Mouse (Mus musculus) cerebellum, adult 2 months (tissue): ENCODE measurements around the gene Cbwd1. TPM values are rescaled to one million over a fixed set of nuclear protein-coding genes. Genes with fewer than 3 reads are reported as not detected.

ENCODE experiments used
- DNase-seq, 2 experiments: peaks; one replicate each; pipeline ENCODE4 v3.0.0; 2021
- H3K27ac ChIP-seq: fragments of 200-500 bp; 2 replicates; pipeline ENCODE4 v1.5.1; 2012; ENCODE audit warnings: low read length, control low read depth, inconsistent platforms; ENCODE audit not compliant: insufficient read depth
- H3K27me3 ChIP-seq: fragments of 200-500 bp; 2 replicates; pipeline ENCODE4 v1.6.1; 2012; ENCODE audit warnings: inconsistent platforms, mild to moderate bottlenecking, low read length, moderate library complexity; ENCODE audit not compliant: control insufficient read depth, insufficient read depth
- H3K4me1 ChIP-seq: fragments of 200-500 bp; 2 replicates; pipeline ENCODE4 v1.6.1; 2011; ENCODE audit warnings: low read length; ENCODE audit not compliant: control insufficient read depth, insufficient read depth
- H3K4me3 ChIP-seq: fragments of 200-500 bp; replicated peaks from 2 replicates; pipeline ENCODE3; 2011; ENCODE audit warnings: mild to moderate bottlenecking, low read depth, low read length, control low read depth; ENCODE audit not compliant: insufficient read depth
- CTCF ChIP-seq: fragments of 200-500 bp; IDR thresholded peaks from 2 replicates; pipeline ENCODE4 v1.5.1; 2011; ENCODE audit warnings: low read depth, mild to moderate bottlenecking, control low read depth, low read length, moderate library complexity, borderline replicate concordance; ENCODE audit not compliant: insufficient read depth
- POLR2A ChIP-seq: fragments of 200-500 bp; IDR thresholded peaks from 2 replicates; pipeline ENCODE4 v1.6.1; 2011; ENCODE audit warnings: low read length, control low read depth, borderline replicate concordance; ENCODE audit not compliant: insufficient read depth
- WGBS: fragments of 180-500 bp; shearing (Covaris S2); methylation state at CpG from one replicate; pipeline ENCODE4 v1.1.7; 2018; 5-methylcytosine and 5-hydroxymethylcytosine counted together
- polyA plus RNA-seq: library from polyadenylated mRNA; depleted of rRNA; stranded (reverse); fragments of >200 nt; gene quantifications from 2 replicates; pipeline ENCODE4 v1.2.3, GENCODE M21; 2012

The Cbwd1 gene
- polyA plus RNA-seq, 1 experiment = 12.8 TPM

DNA sequence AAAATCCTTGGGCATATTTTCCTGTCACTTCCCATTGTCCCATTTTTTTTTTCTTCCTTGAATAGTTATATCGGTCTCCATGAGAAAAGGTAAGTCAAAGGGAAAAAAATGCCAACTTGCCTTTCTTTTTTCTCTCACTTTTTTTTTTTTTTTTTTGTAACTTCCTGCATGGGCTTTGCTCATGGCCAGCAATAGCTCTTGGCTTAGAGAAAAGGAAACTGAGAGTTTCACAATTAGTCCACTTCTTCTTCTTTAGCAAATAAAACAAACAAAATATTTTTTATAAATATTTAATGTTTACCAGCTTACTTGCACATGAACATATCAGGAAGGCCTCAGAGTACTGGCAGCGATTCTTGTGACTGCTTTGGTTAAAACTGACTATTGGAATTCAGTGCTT lies 4.8 kb upstream of the Cbwd1 start:
- WGBS = 75% methylated on average over 2 of the region's 2 CpGs
- Histone ChIP-seq H3K27me3 (no peaks in the 10 kb centered on the region), H3K4me3 (no peak overlapping the region), H3K27ac (no peak overlapping the region), H3K4me1 (no peaks in the 10 kb centered on the region)
- no peak for DNase-seq
- TF ChIP-seq POLR2A = no peak
- TF ChIP-seq CTCF = no peak

- Histone ChIP-seq H3K27me3 (no peaks in the 10 kb centered on the region), H3K4me1 (no peaks in the 10 kb centered on the region), H3K27ac (no peak overlapping the region), H3K4me3 (no peak overlapping the region)
- peak in 1 of 2 experiments; percentile 39 for DNase-seq
- 35% methylated on average over 3 of the region's 3 CpGs for WGBS
- TF ChIP-seq CTCF (no peak), POLR2A (no peak)
These were observed 2.9 kb downstream of the Cbwd1 start for GRCm38 (mm10) chr19:24958531-24958930.

DNA sequence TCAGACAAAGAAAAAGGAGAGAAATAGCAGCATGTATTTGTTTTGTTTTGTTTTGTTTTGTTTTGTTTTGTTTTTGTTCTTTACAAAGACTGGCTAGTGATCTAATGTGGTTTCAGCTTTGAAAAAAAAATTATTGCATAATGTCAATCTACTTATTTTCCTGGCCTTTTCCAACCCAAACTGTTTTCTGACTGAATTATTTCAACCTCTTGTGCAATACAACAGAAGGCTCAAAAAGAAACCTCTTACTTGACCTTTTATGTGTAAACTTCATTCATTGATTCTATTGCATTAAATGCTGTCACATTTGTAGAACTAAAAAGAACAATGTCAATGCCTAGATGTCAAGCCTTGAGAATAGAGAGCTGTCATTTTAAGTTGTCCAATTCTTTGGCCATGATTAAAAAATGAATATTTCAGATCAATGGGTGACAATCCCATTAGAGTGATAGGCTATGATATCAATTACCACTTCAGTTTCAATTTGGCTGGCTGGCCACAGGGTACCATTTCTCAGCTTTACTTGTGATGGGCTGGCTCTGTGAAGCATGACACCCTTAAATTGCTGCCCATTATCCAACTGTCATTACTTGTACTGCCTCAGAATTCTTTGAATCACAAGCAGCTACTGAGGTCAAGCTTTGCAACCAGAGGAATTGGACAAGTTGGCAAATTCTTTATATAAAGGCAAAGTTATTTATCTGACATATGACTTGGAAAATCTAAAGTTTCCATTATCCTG lies 15.7 kb downstream of the Cbwd1 start:
- H3K27me3 ChIP-seq = no peaks in the 10 kb centered on the region
- TF ChIP-seq CTCF = no peak
- TF ChIP-seq POLR2A = no peak
- H3K4me1 ChIP-seq = no peaks in the 10 kb centered on the region
- DNase-seq = no peak
- no peak overlapping the region for H3K4me3 ChIP-seq
- no peak overlapping the region for H3K27ac ChIP-seq

DNA sequence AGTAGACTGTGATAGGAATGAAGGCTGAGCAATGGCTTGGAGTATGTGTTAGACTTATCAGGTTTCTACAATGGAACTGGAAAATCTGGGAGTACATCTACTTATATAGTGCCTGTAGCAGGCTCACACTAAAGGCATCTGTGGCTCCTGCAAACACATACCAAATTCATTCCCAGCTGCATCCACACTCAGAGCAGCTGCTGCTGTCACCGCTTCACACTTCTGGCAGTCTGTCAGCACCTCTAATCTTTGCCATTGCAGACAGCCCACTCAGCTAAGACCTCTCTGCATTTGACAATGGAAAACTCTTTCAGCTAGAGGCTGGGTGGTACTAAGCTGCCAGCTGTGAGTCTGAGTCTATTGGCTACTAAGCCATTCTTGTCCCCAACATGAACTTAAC lies 24.3 kb downstream of the Cbwd1 start:
- no peaks in the 10 kb centered on the region for H3K4me1 ChIP-seq
- no peak overlapping the region for H3K27ac ChIP-seq
- WGBS = 49% methylated on average over 1 of the region's 1 CpGs
- DNase-seq = no peak
- no peaks in the 10 kb centered on the region for H3K27me3 ChIP-seq
- no peak overlapping the region for H3K4me3 ChIP-seq
- TF ChIP-seq CTCF = no peak
- no peak for TF ChIP-seq POLR2A

DNA sequence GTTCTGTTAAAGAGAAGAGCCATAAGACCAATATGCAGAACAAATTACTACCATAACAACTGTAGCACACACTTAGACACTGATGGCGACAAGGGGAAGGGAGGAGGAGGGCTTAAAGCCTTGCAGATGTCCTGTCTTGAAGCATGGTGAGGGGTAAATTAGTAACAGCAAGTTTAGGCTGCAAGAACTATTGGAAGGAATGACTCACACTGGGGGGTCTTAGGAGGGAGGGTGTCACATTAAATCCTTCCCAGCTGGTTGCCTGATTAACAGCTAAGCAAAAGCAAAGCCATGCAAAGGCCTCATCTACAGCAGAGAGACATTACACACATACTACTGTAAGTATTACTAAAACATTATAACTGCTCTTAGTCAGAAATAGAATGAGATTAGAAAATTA lies 32.4 kb downstream of the Cbwd1 start:
- WGBS = 50% methylated on average over 1 of the region's 1 CpGs
- Histone ChIP-seq H3K4me3 (no peak overlapping the region), H3K27ac (no peak overlapping the region), H3K27me3 (no peaks in the 10 kb centered on the region), H3K4me1 (no peaks in the 10 kb centered on the region)
- no peak for TF ChIP-seq CTCF
- no peak for TF ChIP-seq POLR2A
- no peak for DNase-seq

DNA sequence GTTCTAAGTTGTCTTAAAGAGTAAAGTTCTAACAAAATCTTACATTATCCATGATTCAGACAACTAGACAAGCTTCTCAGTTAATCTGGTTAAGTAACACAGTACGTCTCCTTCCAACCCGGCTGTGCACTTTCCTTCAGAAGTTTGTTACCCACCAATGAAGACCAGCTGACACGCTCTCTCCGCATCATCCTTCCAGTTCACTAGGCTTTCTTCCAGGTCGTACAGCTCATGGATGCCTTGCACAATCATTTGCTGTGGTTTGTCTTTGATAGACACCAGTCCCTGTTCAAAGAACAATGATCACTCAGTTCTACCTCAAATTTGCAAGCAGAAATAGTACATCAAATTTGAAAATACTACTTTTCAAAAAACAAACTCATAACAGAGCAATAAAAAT lies 40.5 kb downstream of the Cbwd1 start:
- Histone ChIP-seq H3K27ac (no peak overlapping the region), H3K4me1 (no peaks in the 10 kb centered on the region), H3K27me3 (no peaks in the 10 kb centered on the region), H3K4me3 (no peak overlapping the region)
- no peak for TF ChIP-seq CTCF
- no peak for TF ChIP-seq POLR2A
- no peak for DNase-seq
- WGBS = 73% methylated on average over 5 of the region's 5 CpGs

- Histone ChIP-seq H3K27me3 (no peaks in the 10 kb centered on the region), H3K27ac (no peak overlapping the region), H3K4me3 (no peak overlapping the region), H3K4me1 (no peaks in the 10 kb centered on the region)
- 90% methylated on average over 3 of the region's 3 CpGs for WGBS
- no peak for DNase-seq
- TF ChIP-seq CTCF = no peak
- no peak for TF ChIP-seq POLR2A
These were observed 52.8 kb downstream of the Cbwd1 start for GRCm38 (mm10) chr19:24908385-24909155.

DNA sequence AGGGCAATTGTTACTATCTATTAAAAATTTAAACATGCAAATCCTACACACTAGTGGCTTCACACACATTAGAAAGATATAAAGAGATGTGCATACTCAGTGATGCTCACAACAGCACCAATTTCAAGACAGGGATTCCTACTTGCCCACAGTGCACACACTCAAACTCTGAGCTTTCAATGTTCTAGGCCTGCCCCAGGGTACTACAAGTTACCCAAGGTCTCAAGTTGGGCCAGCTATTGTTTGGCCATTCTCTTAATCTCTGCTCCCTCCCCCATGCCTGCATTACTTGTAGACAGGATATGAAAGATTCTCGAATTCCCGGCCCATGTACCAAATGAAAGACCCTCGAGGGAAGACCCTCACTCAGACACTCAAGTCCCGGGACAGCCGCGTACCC lies 53.8 kb downstream of the Cbwd1 start:
- Histone ChIP-seq H3K4me3 (no peak overlapping the region), H3K27me3 (no peaks in the 10 kb centered on the region; the same call in 1 of the 2 replicates), H3K27ac (no peak overlapping the region), H3K4me1 (no peaks in the 10 kb centered on the region)
- TF ChIP-seq CTCF = no peak
- TF ChIP-seq POLR2A = no peak
- 90% methylated on average over 6 of the region's 6 CpGs for WGBS
- DNase-seq = no peak
